Mouse (Mus musculus) stomach, postnatal 0 days (tissue): ENCODE data around the gene Slc6a4.

ENCODE experiments used
- CTCF ChIP-seq: IDR thresholded peaks from 2 replicates; pipeline ENCODE4 v1.5.1; 2016; ENCODE audit warnings: antibody characterized with exemption, low read depth, mild to moderate bottlenecking, moderate library complexity
- EP300 ChIP-seq: optimal IDR thresholded peaks from 2 replicates; pipeline ENCODE3; 2016; ENCODE audit warnings: antibody characterized with exemption

DNA sequence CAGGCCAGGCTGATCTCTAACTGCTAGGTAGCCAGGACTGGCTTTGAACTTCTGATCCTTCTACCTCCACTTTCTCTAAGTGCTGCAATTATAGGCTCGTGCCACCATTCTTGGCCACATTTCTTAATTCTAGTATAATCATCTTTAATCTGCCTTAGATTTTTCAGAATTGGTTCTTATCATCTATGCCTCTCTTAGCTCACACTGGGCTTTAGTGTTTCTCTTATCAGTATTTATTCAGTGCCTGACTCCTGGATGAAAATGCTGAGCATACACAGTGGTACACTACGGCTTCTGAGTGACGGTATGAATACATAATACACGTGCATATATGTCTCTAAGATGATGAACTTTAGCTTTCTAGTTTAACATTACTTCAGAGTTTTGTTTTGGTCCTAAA, 70.4 kb downstream of the Slc6a4 start:
- TF ChIP-seq CTCF = no peak
- TF ChIP-seq EP300 = no peak
